Mouse (Mus musculus): ENCODE measurements around the gene Shc4. TPM values are rescaled to one million over a fixed set of nuclear protein-coding genes. Genes with fewer than 3 reads are reported as not detected.

The Shc4 gene
- polyA plus RNA-seq, 1 experiment from 2014 or later: 2.3 TPM

DNA sequence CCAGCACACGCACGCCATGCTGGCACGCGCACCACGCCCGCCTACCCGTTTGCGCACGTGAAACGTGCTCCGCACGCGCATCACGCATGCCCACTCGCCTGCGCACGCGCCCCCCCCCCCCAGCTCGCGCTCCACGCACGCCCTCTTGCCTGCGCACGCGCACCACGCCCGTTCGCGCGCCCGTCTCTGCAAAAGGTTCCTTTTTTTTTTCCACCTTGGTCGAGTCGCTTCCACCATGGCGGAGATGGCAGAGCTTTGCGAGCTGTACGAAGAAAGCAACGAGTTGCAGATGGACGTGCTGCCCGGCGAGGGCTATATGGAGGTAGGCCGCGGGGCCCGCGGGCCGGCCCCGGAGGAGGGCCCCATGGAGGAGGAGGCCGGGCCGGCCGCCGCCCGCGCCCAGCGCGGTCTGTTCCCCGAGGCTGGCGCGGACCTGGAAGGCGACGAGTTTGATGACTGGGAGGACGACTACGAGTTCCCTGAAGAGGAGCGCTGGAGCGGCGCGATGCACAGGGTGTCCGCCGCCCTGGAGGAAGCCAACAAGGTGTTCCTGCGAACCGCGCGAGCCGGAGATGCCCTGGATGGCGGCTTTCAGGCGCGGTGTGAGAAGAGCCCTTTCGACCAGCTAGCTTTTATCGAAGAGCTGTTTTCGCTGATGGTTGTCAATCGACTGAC, 50.9 kb downstream of the Shc4 start, which contains the start of gene Eid1:
Gene Eid1, plus strand, starts transcription at position 139 of the 675 bp plus-strand sequence.
- H3K4me3 ChIP-seq (ENCODE audit: low read depth, low read length): peak within 1 kb of the TSS; percentile 90
- under 1% methylated on average over 77 of the region's 79 CpGs for WGBS
- peak within 1 kb of the TSS; percentile 90 for H3K27ac ChIP-seq (ENCODE audit: low read length)
- H3K9ac ChIP-seq (replicated peaks; ENCODE audit: low read depth, low read length): peak within 1 kb of the TSS; percentile 88
- no peaks in the 10 kb centered on the region for H3K9me3 ChIP-seq (ENCODE audit: control insufficient read depth, low read depth, low read length)
- no peaks in the 10 kb centered on the region; the same call in 1 of the 2 replicates for H3K4me1 ChIP-seq (ENCODE audit: control insufficient read depth, insufficient read depth, low read length)
- H3K36me3 ChIP-seq (ENCODE audit: control insufficient read depth, insufficient read depth, low read length): no peaks in the 10 kb centered on the region
- no peaks in the 10 kb centered on the region for H3K27me3 ChIP-seq (ENCODE audit: control insufficient read depth, insufficient read depth, low read length)
- ATAC-seq (ENCODE audit: insufficient number of reproducible peaks, insufficient read depth, low FRiP score, low read depth): peak; percentile 88
- peak within 1 kb of the TSS; percentile 50 for H3K4me2 ChIP-seq (replicated peaks; ENCODE audit: low read depth, low read length)

DNA sequence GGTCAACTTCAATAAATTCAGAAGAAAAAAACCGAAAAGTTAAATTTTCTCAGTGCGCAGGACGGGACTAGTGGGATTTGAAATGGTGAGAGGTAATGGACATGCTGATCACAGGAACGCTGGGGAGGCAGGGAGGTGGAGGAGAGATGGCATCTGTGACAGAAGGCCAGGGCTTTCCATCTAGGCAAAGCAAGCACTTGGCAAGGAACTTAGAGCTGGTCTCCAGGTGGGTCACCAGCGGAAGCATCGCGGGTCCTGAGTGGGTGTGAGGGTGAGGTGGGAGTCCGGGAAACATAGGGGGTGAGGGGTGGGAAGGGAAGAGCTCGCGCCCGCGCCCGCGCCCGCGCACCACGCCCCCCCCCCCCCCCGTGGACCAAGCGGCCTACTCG, 51.4 kb downstream of the Shc4 start:
- 11% methylated on average over 14 of the region's 20 CpGs for WGBS
- H3K9me3 ChIP-seq (ENCODE audit: control insufficient read depth, low read depth, low read length): no peaks in the 10 kb centered on the region
- no peak; the same call in 1 of the 2 replicates for ATAC-seq (ENCODE audit: insufficient number of reproducible peaks, insufficient read depth, low FRiP score, low read depth)
- no peaks in the 10 kb centered on the region for H3K27me3 ChIP-seq (ENCODE audit: control insufficient read depth, insufficient read depth, low read length)
- peak overlapping the region; percentile 88; the same call in 1 of the 2 replicates for H3K9ac ChIP-seq (replicated peaks; ENCODE audit: low read depth, low read length)
- no peaks in the 10 kb centered on the region; the same call in 1 of the 2 replicates for H3K4me1 ChIP-seq (ENCODE audit: control insufficient read depth, insufficient read depth, low read length)
- peak overlapping the region; percentile 50 for H3K4me2 ChIP-seq (replicated peaks; ENCODE audit: low read depth, low read length)
- H3K36me3 ChIP-seq (ENCODE audit: control insufficient read depth, insufficient read depth, low read length): no peaks in the 10 kb centered on the region
- peak overlapping the region; percentile 90 for H3K27ac ChIP-seq (ENCODE audit: low read length)
- H3K4me3 ChIP-seq (ENCODE audit: low read depth, low read length): peak overlapping the region; percentile 90

DNA sequence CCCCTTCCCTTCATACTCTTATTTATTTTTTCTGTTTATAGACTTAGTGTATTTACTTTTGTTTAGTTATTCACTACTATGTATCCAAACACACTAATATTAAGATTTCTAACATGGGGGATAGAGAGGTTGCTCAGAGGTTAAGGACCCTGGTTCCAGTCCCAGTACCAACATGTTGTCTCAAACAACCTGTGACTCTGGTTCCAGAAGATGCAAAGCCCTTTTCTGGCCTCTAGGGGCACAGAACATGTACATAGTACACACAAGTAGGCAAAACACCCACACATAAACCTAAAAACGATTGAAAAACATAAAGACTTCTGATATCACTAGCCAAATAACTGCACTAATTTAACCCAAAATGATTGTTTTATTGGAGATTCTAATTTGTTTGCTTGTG, 53.1 kb downstream of the Shc4 start:
- Histone ChIP-seq H3K9me3 (ENCODE audit: control insufficient read depth, low read depth, low read length) (no peaks in the 10 kb centered on the region), H3K4me1 (ENCODE audit: control insufficient read depth, insufficient read depth, low read length) (no peaks in the 10 kb centered on the region; the same call in 1 of the 2 replicates), H3K27ac (ENCODE audit: low read length) (no peak overlapping the region), H3K36me3 (ENCODE audit: control insufficient read depth, insufficient read depth, low read length) (no peaks in the 10 kb centered on the region), H3K27me3 (ENCODE audit: control insufficient read depth, insufficient read depth, low read length) (no peaks in the 10 kb centered on the region), H3K4me2 (replicated peaks; ENCODE audit: low read depth, low read length) (no peak overlapping the region), H3K9ac (replicated peaks; ENCODE audit: low read depth, low read length) (no peak overlapping the region), H3K4me3 (ENCODE audit: low read depth, low read length) (no peak overlapping the region)
- ATAC-seq (ENCODE audit: insufficient number of reproducible peaks, insufficient read depth, low FRiP score, low read depth): no peak
- WGBS: 43% methylated on average over 1 of the region's 1 CpGs

DNA sequence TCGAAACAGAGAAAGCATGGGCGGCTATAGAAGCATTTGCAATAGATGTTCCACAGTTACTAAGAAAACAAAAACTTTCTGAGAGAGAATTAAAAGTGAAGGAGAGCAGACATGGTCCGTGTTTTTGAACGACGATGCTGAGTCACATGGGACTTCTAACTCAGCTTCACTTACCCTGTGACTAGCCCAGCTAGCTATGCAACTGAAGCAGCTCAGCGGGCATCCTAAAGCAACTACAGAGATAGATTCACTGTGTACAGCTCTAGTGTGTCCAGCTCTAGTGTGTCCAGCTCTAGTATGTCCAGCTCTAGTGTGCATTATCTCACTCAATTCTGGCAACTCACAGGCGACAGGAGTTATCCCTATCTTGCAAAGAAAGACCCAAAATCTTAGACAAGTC, 56.2 kb downstream of the Shc4 start:
- H3K4me3 ChIP-seq (ENCODE audit: low read depth, low read length): no peak overlapping the region
- H3K27me3 ChIP-seq (ENCODE audit: control insufficient read depth, insufficient read depth, low read length): no peaks in the 10 kb centered on the region
- no peaks in the 10 kb centered on the region for H3K4me1 ChIP-seq (ENCODE audit: control insufficient read depth, insufficient read depth, low read length)
- H3K9ac ChIP-seq (replicated peaks; ENCODE audit: low read depth, low read length): no peak overlapping the region
- H3K4me2 ChIP-seq (replicated peaks; ENCODE audit: low read depth, low read length): no peak overlapping the region
- no peaks in the 10 kb centered on the region for H3K9me3 ChIP-seq (ENCODE audit: control insufficient read depth, low read depth, low read length)
- no peak for ATAC-seq (ENCODE audit: insufficient number of reproducible peaks, insufficient read depth, low FRiP score, low read depth)
- 85% methylated on average over 7 of the region's 7 CpGs for WGBS
- no peak overlapping the region for H3K27ac ChIP-seq (ENCODE audit: low read length)
- no peaks in the 10 kb centered on the region for H3K36me3 ChIP-seq (ENCODE audit: control insufficient read depth, insufficient read depth, low read length)

DNA sequence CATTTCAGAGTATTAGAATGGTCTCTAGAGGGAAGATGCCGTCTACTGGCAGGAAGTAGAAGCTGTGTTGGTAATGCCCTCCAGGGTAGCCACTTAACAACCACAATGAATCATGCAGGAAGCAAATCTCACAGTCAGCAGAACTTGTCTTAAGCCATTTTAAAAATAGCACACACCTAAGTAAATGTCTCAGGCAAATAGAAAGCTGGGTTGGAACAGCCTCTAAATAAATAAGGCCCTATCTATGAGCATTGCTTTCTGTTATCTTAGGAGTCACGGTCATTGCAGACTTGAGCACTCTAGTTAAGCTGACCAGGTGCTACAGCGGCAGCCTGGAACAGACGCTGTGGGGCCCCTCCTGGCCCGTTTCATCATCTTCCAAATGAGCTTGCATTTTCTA, 56.8 kb downstream of the Shc4 start:
- WGBS: 44% methylated on average over 5 of the region's 5 CpGs
- Histone ChIP-seq H3K27ac (ENCODE audit: low read length) (no peak overlapping the region), H3K9ac (replicated peaks; ENCODE audit: low read depth, low read length) (no peak overlapping the region), H3K36me3 (ENCODE audit: control insufficient read depth, insufficient read depth, low read length) (no peaks in the 10 kb centered on the region), H3K4me2 (replicated peaks; ENCODE audit: low read depth, low read length) (no peak overlapping the region), H3K4me3 (ENCODE audit: low read depth, low read length) (no peak overlapping the region), H3K9me3 (ENCODE audit: control insufficient read depth, low read depth, low read length) (no peaks in the 10 kb centered on the region), H3K27me3 (ENCODE audit: control insufficient read depth, insufficient read depth, low read length) (no peaks in the 10 kb centered on the region), H3K4me1 (ENCODE audit: control insufficient read depth, insufficient read depth, low read length) (no peaks in the 10 kb centered on the region)
- ATAC-seq (ENCODE audit: insufficient number of reproducible peaks, insufficient read depth, low FRiP score, low read depth): peak; percentile 28; the same call in 1 of the 2 replicates

DNA sequence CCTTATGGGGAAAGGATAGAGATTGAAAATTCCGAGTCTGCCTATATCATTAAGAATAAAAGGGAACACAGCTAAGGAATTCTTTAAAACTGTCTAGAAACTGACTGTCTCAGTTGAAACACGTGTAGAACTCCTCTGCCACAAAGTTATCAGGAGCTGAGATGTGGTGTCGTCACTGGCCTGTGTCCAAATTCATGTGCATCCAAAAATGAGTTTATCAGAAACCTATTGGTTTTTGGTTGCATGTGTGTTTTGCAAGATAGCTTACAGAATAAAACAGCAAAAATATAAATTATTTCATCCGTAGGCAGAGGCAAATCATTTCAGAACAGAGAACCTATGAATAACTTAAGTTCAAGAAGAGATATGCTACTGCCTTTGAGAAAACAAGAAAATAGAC, 57.3 kb downstream of the Shc4 start:
- H3K27me3 ChIP-seq (ENCODE audit: control insufficient read depth, insufficient read depth, low read length): no peaks in the 10 kb centered on the region
- no peaks in the 10 kb centered on the region for H3K36me3 ChIP-seq (ENCODE audit: control insufficient read depth, insufficient read depth, low read length)
- no peak overlapping the region for H3K4me3 ChIP-seq (ENCODE audit: low read depth, low read length)
- no peaks in the 10 kb centered on the region for H3K9me3 ChIP-seq (ENCODE audit: control insufficient read depth, low read depth, low read length)
- no peak for ATAC-seq (ENCODE audit: insufficient number of reproducible peaks, insufficient read depth, low FRiP score, low read depth)
- 79% methylated on average over 4 of the region's 4 CpGs for WGBS
- no peak overlapping the region for H3K27ac ChIP-seq (ENCODE audit: low read length)
- H3K4me2 ChIP-seq (replicated peaks; ENCODE audit: low read depth, low read length): no peak overlapping the region
- H3K9ac ChIP-seq (replicated peaks; ENCODE audit: low read depth, low read length): no peak overlapping the region
- H3K4me1 ChIP-seq (ENCODE audit: control insufficient read depth, insufficient read depth, low read length): no peaks in the 10 kb centered on the region

DNA sequence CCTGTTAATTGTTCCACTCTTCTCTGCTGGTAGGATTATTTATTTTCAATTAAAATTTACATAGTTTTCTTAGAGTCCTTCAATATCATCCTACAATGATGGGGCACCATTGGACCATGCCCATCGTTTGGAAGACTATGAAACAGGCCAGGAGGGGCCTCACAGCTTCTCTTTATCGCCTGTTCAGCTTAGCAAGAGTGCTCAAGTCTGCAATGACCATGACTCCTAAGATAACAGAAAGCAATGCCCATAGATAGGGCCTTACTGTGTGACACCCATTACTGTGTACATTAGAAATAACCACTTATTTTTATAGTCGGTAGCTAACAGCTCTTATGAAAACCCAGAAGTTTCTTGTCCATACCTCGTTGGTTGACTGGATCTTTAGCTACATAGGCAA, 58.0 kb downstream of the Shc4 start:
- Histone ChIP-seq H3K4me1 (ENCODE audit: control insufficient read depth, insufficient read depth, low read length) (no peaks in the 10 kb centered on the region), H3K36me3 (ENCODE audit: control insufficient read depth, insufficient read depth, low read length) (no peaks in the 10 kb centered on the region), H3K9me3 (ENCODE audit: control insufficient read depth, low read depth, low read length) (no peaks in the 10 kb centered on the region), H3K4me2 (replicated peaks; ENCODE audit: low read depth, low read length) (no peak overlapping the region), H3K9ac (replicated peaks; ENCODE audit: low read depth, low read length) (no peak overlapping the region), H3K27me3 (ENCODE audit: control insufficient read depth, insufficient read depth, low read length) (no peaks in the 10 kb centered on the region), H3K27ac (ENCODE audit: low read length) (no peak overlapping the region), H3K4me3 (ENCODE audit: low read depth, low read length) (no peak overlapping the region)
- peak; percentile 71; the same call in 1 of the 2 replicates for ATAC-seq (ENCODE audit: insufficient number of reproducible peaks, insufficient read depth, low FRiP score, low read depth)
- 88% methylated on average over 4 of the region's 4 CpGs for WGBS

DNA sequence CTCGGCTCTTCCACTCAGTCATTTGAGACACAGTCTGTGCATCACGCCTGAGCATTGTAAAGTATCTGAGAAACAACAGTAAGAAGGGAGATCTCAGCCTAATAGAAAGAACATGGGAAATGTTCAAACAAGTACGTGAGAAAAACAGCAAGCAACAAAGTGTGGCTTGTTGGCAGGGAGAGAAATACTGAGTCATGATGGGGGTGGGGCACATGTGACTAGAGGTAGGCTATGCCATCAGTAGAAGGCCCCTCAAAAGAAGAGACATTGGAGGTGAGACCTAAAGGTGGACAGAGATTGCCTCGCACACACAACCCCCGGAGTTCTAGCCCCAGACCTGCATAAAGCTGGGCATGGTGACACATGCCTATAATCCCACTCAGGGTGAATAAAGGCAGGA, 58.7 kb downstream of the Shc4 start:
- no peaks in the 10 kb centered on the region for H3K36me3 ChIP-seq (ENCODE audit: control insufficient read depth, insufficient read depth, low read length)
- H3K9ac ChIP-seq (replicated peaks; ENCODE audit: low read depth, low read length): no peak overlapping the region
- no peak overlapping the region for H3K4me2 ChIP-seq (replicated peaks; ENCODE audit: low read depth, low read length)
- whole genome bisulfite sequencing: 79% methylated on average over 5 of the region's 5 CpGs
- no peak for ATAC-seq (ENCODE audit: insufficient number of reproducible peaks, insufficient read depth, low FRiP score, low read depth)
- no peaks in the 10 kb centered on the region for H3K9me3 ChIP-seq (ENCODE audit: control insufficient read depth, low read depth, low read length)
- no peaks in the 10 kb centered on the region for H3K4me1 ChIP-seq (ENCODE audit: control insufficient read depth, insufficient read depth, low read length)
- H3K27me3 ChIP-seq (ENCODE audit: control insufficient read depth, insufficient read depth, low read length): no peaks in the 10 kb centered on the region
- no peak overlapping the region for H3K4me3 ChIP-seq (ENCODE audit: low read depth, low read length)
- H3K27ac ChIP-seq (ENCODE audit: low read length): no peak overlapping the region

DNA sequence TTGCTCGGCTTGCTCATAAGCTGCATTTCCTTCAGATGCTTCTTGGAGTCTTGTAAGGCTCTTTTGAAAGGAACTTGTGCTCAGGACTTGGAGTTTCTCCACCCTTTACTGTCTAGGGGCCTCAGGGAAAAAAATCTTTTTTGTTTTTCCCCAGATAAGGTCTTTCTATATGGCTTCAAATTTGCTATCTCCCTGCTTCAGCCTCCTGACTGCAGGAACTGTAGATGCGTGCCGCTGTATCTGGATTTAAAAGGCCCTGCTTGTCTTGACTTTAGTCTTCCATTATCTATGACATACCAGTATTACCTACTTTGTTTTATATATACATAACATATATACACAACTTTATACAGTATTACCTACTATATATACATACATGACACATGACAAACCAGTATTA, 61.4 kb downstream of the Shc4 start:
- H3K9me3 ChIP-seq (ENCODE audit: control insufficient read depth, low read depth, low read length): no peaks in the 10 kb centered on the region
- no peaks in the 10 kb centered on the region for H3K36me3 ChIP-seq (ENCODE audit: control insufficient read depth, insufficient read depth, low read length)
- 86% methylated on average over 3 of the region's 3 CpGs for WGBS
- H3K27me3 ChIP-seq (ENCODE audit: control insufficient read depth, insufficient read depth, low read length): no peaks in the 10 kb centered on the region
- H3K4me3 ChIP-seq (ENCODE audit: low read depth, low read length): no peak overlapping the region
- no peak for ATAC-seq (ENCODE audit: insufficient number of reproducible peaks, insufficient read depth, low FRiP score, low read depth)
- H3K4me1 ChIP-seq (ENCODE audit: control insufficient read depth, insufficient read depth, low read length): no peaks in the 10 kb centered on the region
- no peak overlapping the region for H3K9ac ChIP-seq (replicated peaks; ENCODE audit: low read depth, low read length)
- H3K27ac ChIP-seq (ENCODE audit: low read length): no peak overlapping the region
- no peak overlapping the region for H3K4me2 ChIP-seq (replicated peaks; ENCODE audit: low read depth, low read length)

All from stomach, embryonic 14.5 days (tissue).